Mouse (Mus musculus): Measurements from ENCODE around the gene Tatdn3.

DNA sequence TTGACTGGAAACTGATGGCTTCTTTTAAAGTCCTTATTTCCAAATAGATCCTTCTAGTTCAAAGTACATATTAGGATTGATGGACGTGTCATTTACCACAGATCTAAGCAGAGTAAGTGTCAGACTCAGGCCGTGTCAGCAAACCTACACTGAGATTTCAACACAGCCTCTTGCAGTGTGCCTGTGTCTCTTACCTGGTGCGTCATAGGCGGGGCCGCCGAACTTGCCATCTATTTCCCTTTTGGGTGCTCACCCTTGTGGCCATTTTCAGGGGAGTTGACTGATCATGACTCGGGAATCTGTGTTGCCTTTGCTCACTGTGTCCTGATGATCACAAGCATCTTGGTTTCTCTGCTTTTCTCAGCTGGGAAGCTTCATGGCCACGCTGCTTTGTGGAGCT lies 20.5 kb upstream of the Tatdn3 start:
- TF ChIP-seq ZC3H11A (IDR thresholded peaks at IDR 0.05; ENCODE audit: borderline replicate concordance, low read depth, low read length) (no peak), HCFC1 (IDR thresholded peaks at IDR 0.05; ENCODE audit: borderline replicate concordance, insufficient read depth, low read length) (no peak), CHD2 (IDR thresholded peaks at IDR 0.05; ENCODE audit: low read depth, low read length) (no peak), MAFK (IDR thresholded peaks at IDR 0.05; ENCODE audit: insufficient read depth, low read depth, low read length) (peak; percentile 23; the same call in 1 of the 2 replicates)
